Mouse (Mus musculus): Measurements from ENCODE around the gene Ppdpf.

DNA sequence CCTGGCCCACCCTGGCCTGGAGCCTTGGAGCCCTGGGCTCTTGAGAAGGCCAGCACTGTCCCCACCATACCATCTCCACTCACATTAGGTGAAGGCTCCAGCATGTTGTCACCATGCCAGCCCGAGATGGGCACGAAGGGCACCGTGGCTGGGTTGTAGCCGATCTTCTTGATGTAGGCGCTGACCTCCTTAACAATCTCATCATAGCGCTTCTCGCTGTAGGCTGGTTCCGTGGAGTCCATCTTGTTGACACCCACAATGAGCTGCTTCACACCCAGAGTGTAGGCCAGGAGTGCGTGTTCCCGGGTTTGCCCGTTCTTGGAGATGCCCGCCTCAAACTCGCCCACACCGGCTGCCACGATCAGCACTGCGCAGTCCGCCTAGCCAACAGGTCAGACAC lies 34.3 kb upstream of the Ppdpf start:
- TF ChIP-seq EP300 (IDR thresholded peaks at IDR 0.05; ENCODE audit: low read depth) (no peak), CTCF (IDR thresholded peaks at IDR 0.05; ENCODE audit: low read depth) (no peak)
